Mouse (Mus musculus): ENCODE measurements at regions not wholly inside any gene's neighbourhood (a gene's known extent, or its start where the extent isn't known, plus 50 kb on each side); places are given as distances from the start of the nearest gene placed in this dataset.
A peak's percentile ranks its signal among the peaks of the same experiment; 100 is the strongest.
"Not testable (repeated sequence)": the region's sequence is repeated elsewhere in the genome, so short reads cannot be mapped to it uniquely, and the experiment has no call there.

- Histone ChIP-seq H3K4me1 (no peaks in the 10 kb centered on the region), H3K27ac (no peak overlapping the region), H3K4me3 (no peak overlapping the region), H3K4me2 (no peak overlapping the region), H3K27me3 (replicated peaks) (no peaks in the 10 kb centered on the region), H3K9ac (no peak overlapping the region), H3K9me3 (no peaks in the 10 kb centered on the region), H3K36me3 (replicated peaks) (no peaks in the 10 kb centered on the region)
- ATAC-seq (replicated peaks): no peak
Observed at GRCm38 (mm10) chr6:9498921-9499320, 550.7 kb downstream of the Nxph1 start.

DNA sequence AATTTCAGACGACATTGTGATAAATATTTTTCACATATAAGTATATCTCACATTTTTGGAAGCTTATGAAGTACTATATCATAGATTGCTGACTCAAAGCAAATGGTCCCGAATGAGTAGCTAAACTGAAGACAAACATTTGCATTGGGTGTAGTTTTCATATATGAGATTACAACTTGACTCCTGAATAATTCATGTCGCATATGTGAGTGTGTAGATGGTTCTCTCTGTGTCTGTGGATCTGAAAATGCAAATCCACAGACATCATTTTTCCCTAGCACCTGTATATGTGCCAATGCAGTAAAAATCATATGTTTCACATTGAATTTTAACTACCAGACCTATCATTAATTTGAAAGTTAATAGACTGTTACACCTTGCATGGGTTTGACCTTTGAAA is 586.2 kb downstream of the Nxph1 start:
- Histone ChIP-seq H3K4me1 (no peaks in the 10 kb centered on the region), H3K9ac (no peak overlapping the region), H3K27me3 (replicated peaks) (no peaks in the 10 kb centered on the region), H3K4me2 (no peak overlapping the region), H3K9me3 (no peaks in the 10 kb centered on the region), H3K36me3 (replicated peaks) (no peaks in the 10 kb centered on the region), H3K4me3 (no peak overlapping the region), H3K27ac (no peak overlapping the region)
- WGBS: 79% methylated on average over 3 of the region's 3 CpGs
- no peak for ATAC-seq (replicated peaks)

GRCm38 (mm10) chr6:9538737-9539136 is 590.5 kb downstream of the Nxph1 start:
- H3K27ac ChIP-seq: no peak overlapping the region
- no peak overlapping the region for H3K9ac ChIP-seq
- no peak overlapping the region for H3K4me2 ChIP-seq
- no peak for ATAC-seq (replicated peaks)
- no peaks in the 10 kb centered on the region for H3K9me3 ChIP-seq
- no peak overlapping the region for H3K4me3 ChIP-seq
- no peaks in the 10 kb centered on the region for H3K4me1 ChIP-seq
- H3K36me3 ChIP-seq (replicated peaks): no peaks in the 10 kb centered on the region
- no peaks in the 10 kb centered on the region for H3K27me3 ChIP-seq (replicated peaks)
- WGBS: 78% methylated on average over 2 of the region's 2 CpGs

DNA sequence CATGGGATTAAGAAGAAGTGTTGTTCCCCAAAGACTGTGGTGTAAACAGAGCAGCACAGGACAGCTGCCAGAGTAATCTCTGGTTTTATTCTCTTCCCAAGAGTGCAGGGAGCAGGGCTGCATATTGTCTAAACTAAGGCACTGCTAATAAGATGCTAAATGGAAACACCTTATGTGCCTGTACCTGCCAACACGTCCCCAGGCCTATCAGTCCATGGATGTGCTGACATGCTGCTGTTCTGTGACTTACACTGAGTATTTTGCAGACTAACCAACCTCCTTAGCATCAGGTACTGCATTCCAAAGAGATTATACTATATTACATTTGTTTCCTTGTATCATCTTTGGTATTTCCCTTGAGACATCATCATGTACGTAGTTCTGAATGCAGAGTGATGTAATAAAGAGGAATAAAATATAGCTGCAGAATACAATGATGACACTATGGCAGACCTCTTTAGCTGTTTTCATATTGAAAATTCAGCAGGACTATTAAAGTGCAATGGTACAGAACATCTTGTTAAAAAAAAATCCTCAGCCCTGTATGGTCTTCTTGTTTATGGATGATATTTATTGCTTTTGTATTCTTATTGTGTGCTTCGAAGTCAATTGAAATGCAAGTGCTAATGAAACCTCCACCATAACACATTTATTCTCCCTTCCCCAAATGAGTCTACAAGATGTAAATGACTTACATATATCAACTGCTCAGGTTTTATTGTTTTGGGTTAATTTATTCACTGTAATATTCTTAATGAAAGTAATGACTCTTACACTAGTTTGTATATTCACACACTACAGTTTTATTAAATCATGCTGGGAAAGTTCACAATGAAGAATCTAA is 602.1 kb downstream of the Nxph1 start:
- ATAC-seq (replicated peaks): no peak
- WGBS: 74% methylated on average over 3 of the region's 3 CpGs
- Histone ChIP-seq H3K27me3 (replicated peaks) (no peaks in the 10 kb centered on the region), H3K4me1 (no peaks in the 10 kb centered on the region), H3K9me3 (no peaks in the 10 kb centered on the region), H3K4me2 (no peak overlapping the region), H3K9ac (no peak overlapping the region), H3K27ac (no peak overlapping the region), H3K4me3 (no peak overlapping the region), H3K36me3 (replicated peaks) (no peaks in the 10 kb centered on the region)

DNA sequence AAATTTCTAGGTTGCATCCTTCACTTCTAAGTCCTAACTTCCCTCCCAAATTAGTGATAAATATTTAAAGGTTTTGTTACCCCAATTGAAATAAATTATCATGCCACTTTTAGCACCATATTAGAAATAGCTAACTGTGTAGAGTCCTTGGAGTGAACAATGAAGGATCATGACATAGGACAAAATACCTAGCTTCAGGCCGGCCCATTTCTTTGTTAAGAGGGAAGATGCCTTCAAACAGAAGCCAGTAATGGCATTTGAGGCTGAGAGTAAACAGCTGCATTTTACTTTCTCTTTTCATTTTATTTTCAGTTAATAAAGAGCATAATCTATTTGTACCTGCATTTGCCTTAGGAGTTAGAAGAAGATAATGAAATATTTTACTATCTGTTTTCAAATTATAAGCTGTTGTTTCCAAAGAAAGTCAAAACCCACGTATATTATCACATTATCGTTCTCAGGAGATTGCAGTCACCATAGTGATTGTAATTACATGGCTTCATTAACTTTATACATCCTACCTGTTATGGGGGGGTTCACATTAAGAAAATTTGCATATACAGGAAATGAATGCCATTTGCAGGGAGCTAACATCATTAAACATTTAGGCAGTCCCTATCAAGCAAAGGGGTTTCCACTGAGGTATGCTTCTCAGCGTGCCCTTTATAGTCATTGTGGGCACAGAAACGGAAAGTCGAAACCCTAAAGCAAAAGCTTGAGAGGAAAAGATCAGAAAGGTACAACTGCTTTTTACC is 615.2 kb downstream of the Nxph1 start:
- H3K27ac ChIP-seq: no peak overlapping the region
- ATAC-seq (replicated peaks): no peak
- H3K9ac ChIP-seq: no peak overlapping the region
- no peak overlapping the region for H3K4me3 ChIP-seq
- no peaks in the 10 kb centered on the region for H3K4me1 ChIP-seq
- H3K9me3 ChIP-seq: no peaks in the 10 kb centered on the region
- H3K36me3 ChIP-seq (replicated peaks): no peaks in the 10 kb centered on the region
- 76% methylated on average over 6 of the region's 6 CpGs for WGBS
- no peaks in the 10 kb centered on the region for H3K27me3 ChIP-seq (replicated peaks)
- H3K4me2 ChIP-seq: no peak overlapping the region

- Histone ChIP-seq H3K27me3 (replicated peaks) (no peaks in the 10 kb centered on the region), H3K4me3 (no peak overlapping the region), H3K9me3 (no peaks in the 10 kb centered on the region), H3K4me2 (no peak overlapping the region), H3K9ac (no peak overlapping the region), H3K27ac (0 out of 2 replicates have a peak overlapping the region, but pooled peaks have one; percentile 26), H3K4me1 (0 out of 2 replicates have a peak, but pooled peaks cover 4% of the 10 kb centered on the region), H3K36me3 (replicated peaks) (no peaks in the 10 kb centered on the region)
- ATAC-seq (replicated peaks): peak; percentile 63; the same call in 1 of the 2 replicates
- WGBS: 28% methylated on average over 4 of the region's 4 CpGs
Observed at GRCm38 (mm10) chr6:9571787-9572186, 623.6 kb downstream of the Nxph1 start.

DNA sequence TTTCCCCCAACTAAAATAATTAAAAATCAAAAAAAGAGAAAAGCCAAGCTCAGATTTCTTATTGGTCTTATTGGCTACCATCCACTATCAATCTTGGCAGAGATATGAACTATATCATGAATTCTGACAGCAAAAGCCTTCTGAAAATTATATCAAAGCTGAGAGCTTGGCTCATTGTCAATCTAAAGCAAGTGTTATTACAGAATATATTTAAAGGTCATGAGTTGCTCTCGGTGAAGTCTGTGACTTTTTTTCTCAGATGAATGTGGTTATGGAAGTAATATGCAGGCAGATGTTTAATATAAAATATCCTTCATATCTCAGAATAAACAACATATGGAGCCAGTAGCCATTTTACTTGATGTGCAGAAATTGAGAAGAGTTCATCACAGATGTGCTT is 645.2 kb downstream of the Nxph1 start:
- H3K36me3 ChIP-seq (replicated peaks): no peaks in the 10 kb centered on the region
- H3K27me3 ChIP-seq (replicated peaks): no peaks in the 10 kb centered on the region
- no peak overlapping the region for H3K4me2 ChIP-seq
- no peak overlapping the region for H3K9ac ChIP-seq
- H3K4me1 ChIP-seq: no peaks in the 10 kb centered on the region
- no peak overlapping the region for H3K4me3 ChIP-seq
- no peaks in the 10 kb centered on the region for H3K9me3 ChIP-seq
- WGBS: 72% methylated on average over 1 of the region's 1 CpGs
- no peak for ATAC-seq (replicated peaks)
- no peak overlapping the region for H3K27ac ChIP-seq

DNA sequence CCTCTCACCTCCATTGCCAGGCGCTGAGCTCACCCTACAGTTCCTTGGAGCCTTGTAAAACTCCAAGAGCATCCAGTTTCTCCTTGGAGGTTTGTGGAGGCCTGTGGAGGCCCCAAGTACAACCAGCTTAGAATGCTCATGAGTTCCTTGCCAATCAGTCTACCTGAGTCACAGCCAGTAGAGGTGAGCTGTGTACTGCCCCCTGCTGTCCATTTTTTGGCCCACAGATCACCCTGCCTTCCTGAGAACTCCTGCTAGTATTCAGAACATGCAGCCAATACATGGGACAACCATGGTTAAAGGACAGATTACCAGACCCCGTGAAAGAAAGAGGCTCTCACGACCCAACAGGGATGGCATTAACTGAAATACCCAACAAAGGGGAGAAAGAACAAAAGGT is 651.2 kb downstream of the Nxph1 start:
- H3K4me3 ChIP-seq: no peak overlapping the region
- ATAC-seq (replicated peaks): no peak
- H3K4me2 ChIP-seq: no peak overlapping the region
- no peaks in the 10 kb centered on the region for H3K4me1 ChIP-seq
- H3K27ac ChIP-seq: no peak overlapping the region
- WGBS: 78% methylated on average over 3 of the region's 3 CpGs
- no peak overlapping the region for H3K9ac ChIP-seq
- no peaks in the 10 kb centered on the region for H3K27me3 ChIP-seq (replicated peaks)
- H3K9me3 ChIP-seq: no peaks in the 10 kb centered on the region; the same call in 1 of the 2 replicates
- H3K36me3 ChIP-seq (replicated peaks): no peaks in the 10 kb centered on the region

DNA sequence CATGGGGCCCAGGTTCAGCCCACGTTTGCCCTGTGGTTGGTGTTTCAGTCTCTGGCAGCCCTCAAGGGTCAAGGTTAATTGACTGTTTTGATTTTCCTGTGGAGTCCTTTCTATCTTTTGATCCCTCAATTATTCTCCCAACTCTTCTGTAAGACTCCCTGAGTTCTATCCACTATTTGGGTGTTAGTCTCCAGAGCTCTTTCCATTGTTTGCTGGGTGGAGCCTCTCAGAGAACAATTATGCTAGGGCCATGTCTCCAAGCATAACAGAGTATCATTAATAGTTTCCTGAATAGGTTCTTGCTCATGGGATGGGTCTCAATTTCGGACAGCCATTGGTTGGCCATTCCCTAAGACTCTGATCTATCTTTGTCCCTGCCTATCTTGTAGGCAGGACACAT is 685.7 kb downstream of the Nxph1 start:
- Histone ChIP-seq H3K4me3 (no peak overlapping the region), H3K27ac (no peak overlapping the region), H3K27me3 (replicated peaks) (no peaks in the 10 kb centered on the region), H3K9me3 (no peaks in the 10 kb centered on the region), H3K4me1 (no peaks in the 10 kb centered on the region), H3K4me2 (no peak overlapping the region), H3K9ac (no peak overlapping the region), H3K36me3 (replicated peaks) (no peaks in the 10 kb centered on the region)
- WGBS: 59% methylated on average over 2 of the region's 2 CpGs
- no peak for ATAC-seq (replicated peaks)

GRCm38 (mm10) chr6:9643456-9643855 is 695.2 kb downstream of the Nxph1 start:
- 93% methylated on average over 2 of the region's 2 CpGs for WGBS
- H3K36me3 ChIP-seq (replicated peaks); H3K4me1 ChIP-seq; ATAC-seq (replicated peaks); H3K4me3 ChIP-seq; H3K27me3 ChIP-seq (replicated peaks); H3K4me2 ChIP-seq; H3K9ac ChIP-seq; H3K27ac ChIP-seq; H3K9me3 ChIP-seq: not testable (repeated sequence)

GRCm38 (mm10) chr6:9643926-9644325 is 695.7 kb downstream of the Nxph1 start:
- H3K27ac ChIP-seq, H3K4me2 ChIP-seq: not testable (repeated sequence)

GRCm38 (mm10) chr6:9659672-9660071 is 711.4 kb downstream of the Nxph1 start:
- Histone ChIP-seq H3K9ac (no peak overlapping the region), H3K36me3 (replicated peaks) (no peaks in the 10 kb centered on the region), H3K27ac (no peak overlapping the region), H3K4me2 (no peak overlapping the region), H3K9me3 (no peaks in the 10 kb centered on the region), H3K27me3 (replicated peaks) (no peaks in the 10 kb centered on the region), H3K4me1 (no peaks in the 10 kb centered on the region), H3K4me3 (no peak overlapping the region)
- WGBS: 84% methylated on average over 7 of the region's 7 CpGs
- ATAC-seq (replicated peaks): no peak

More at GRCm38 (mm10) chr6:9643926-9644325, 695.7 kb downstream of the Nxph1 start:
- H3K4me3 ChIP-seq; H3K4me1 ChIP-seq; H3K9me3 ChIP-seq; H3K36me3 ChIP-seq (replicated peaks); H3K9ac ChIP-seq; ATAC-seq (replicated peaks); H3K27me3 ChIP-seq (replicated peaks): not testable (repeated sequence)
- WGBS: 79% methylated on average over 2 of the region's 2 CpGs

- Histone ChIP-seq H3K27me3 (replicated peaks) (no peaks in the 10 kb centered on the region), H3K4me2 (no peak overlapping the region), H3K9me3 (no peaks in the 10 kb centered on the region), H3K9ac (no peak overlapping the region), H3K36me3 (replicated peaks) (no peaks in the 10 kb centered on the region), H3K27ac (no peak overlapping the region), H3K4me1 (no peaks in the 10 kb centered on the region), H3K4me3 (no peak overlapping the region)
- no peak for ATAC-seq (replicated peaks)
Observed at GRCm38 (mm10) chr6:9685182-9685581, 737.0 kb downstream of the Nxph1 start.
